Mouse (Mus musculus) heart, adult 2 months (tissue): Measurements from ENCODE around the gene Ccdc97.

Experiments
- CTCF ChIP-seq: fragments of 200-600 bp; IDR thresholded peaks from 2 replicates; pipeline ENCODE4 v1.8.1; 2022; ENCODE audit warnings: antibody characterized with exemption, mild to moderate bottlenecking, moderate library complexity
- EP300 ChIP-seq: fragments of 200-500 bp; IDR thresholded peaks from 2 replicates; pipeline ENCODE4 v1.6.1; 2011; ENCODE audit warnings: low read depth, low read length, control low read depth; ENCODE audit not compliant: insufficient read depth
- POLR2A ChIP-seq: fragments of 200-500 bp; IDR thresholded peaks from 2 replicates; pipeline ENCODE4 v1.6.1; 2011; ENCODE audit warnings: mild to moderate bottlenecking, low read depth, low read length, control low read depth; ENCODE audit not compliant: insufficient read depth

GRCm38 (mm10) chr7:25687811-25688401 lies 31.0 kb downstream of the Ccdc97 start:
- TF ChIP-seq POLR2A (no peak), EP300 (no peak), CTCF (peak; percentile 72)
